Mouse (Mus musculus) cerebellum, adult 11 months (tissue): Measurements from ENCODE around the gene Bpifb5.
"Not testable (repeated sequence)": the region's sequence is repeated elsewhere in the genome, so short reads cannot be mapped to it uniquely, and the experiment has no call there.

Experiments
- DNase-seq: peaks from one replicate; pipeline ENCODE4 v3.0.0; 2022

Gene Bpifb5

GRCm38 (mm10) chr2:154223265-154223916 lies at the start of gene Bpifb5:
Bpifb5 (plus strand) TSS chr2:154223742.
- DNase-seq, result no peak

DNA sequence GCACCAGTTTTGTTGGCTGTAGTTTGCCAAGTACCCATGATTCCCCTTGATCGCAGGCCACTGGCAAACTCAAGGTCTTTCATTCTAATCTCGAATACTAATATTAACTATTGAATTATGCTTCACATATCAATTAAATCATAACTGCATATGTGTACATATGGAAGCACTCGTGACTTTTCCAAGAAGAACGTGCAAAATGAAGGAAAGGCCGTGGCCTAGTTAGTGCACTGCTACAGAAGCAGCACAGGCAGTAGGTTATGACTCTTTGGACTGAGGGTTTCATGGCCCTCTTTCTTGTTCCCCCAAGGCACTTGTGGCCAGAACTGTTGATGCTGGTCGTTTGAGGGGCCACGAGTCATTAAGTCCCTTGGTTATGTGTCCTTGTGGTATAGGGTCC lies 41.6 kb upstream of the Bpifb5 start:
- not testable (repeated sequence) for DNase-seq

- not testable (repeated sequence) for DNase-seq
Measured at GRCm38 (mm10) chr2:154183061-154183460, 40.5 kb upstream of the Bpifb5 start.

DNA sequence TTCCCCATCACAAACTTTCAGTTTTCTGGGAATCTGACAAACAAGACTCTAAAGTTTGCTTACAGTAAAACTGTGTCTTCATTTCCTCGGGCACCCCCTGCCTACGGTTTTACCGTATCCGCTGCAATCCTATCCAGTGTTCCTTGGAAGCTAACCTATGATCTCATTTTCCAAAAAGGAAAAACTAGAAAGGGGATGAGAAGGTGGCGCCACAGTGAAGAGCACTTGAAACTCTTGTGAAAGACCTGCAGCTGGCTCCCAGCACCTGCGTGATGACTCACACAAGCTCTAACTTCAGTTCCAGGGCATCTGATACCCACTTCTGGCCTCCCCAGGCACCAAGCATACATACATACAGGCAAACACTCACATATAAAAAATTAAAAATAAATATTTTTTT lies 38.2 kb upstream of the Bpifb5 start:
- DNase-seq, result no peak

DNA sequence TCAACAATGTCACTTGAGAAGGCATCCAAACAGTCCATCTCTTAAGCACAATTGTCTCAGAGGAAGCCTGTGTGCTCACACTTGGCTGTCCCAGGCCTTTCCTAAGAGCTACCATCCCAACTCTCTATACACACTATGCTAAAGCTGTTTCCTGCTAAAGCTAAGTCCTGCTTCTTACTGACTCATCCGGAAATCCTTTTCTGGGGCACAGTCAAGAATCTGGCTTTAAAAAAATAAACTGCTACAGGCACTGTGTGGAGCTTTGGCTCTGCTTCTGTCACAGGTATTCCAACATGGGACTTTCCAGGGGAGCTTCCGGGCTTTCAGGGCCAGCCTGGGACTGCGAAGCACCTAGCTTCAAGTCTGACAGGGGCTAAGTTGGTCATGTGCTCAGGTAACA lies 37.8 kb upstream of the Bpifb5 start:
- no peak for DNase-seq

DNA sequence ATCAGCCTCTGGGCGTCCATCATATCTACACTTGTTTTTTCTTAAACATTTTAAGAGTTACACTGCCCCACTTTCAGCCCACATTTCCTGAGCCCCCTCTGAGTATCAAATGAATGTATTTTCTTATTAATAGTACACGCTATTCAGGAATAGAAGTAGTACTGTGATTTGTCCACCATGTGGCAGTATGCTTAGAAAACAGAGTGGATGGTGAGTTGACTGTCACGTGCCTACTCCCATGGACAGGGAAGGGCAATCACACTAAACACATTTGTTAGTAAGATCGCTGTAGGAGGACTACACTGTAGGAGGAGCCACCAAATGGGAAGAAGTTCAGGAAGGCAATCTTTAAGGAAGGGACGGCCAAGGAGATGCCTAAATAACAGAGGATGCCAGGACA lies 36.1 kb upstream of the Bpifb5 start:
- DNase-seq, result no peak

GRCm38 (mm10) chr2:154189877-154190434 lies 33.6 kb upstream of the Bpifb5 start:
- DNase-seq, result no peak

DNA sequence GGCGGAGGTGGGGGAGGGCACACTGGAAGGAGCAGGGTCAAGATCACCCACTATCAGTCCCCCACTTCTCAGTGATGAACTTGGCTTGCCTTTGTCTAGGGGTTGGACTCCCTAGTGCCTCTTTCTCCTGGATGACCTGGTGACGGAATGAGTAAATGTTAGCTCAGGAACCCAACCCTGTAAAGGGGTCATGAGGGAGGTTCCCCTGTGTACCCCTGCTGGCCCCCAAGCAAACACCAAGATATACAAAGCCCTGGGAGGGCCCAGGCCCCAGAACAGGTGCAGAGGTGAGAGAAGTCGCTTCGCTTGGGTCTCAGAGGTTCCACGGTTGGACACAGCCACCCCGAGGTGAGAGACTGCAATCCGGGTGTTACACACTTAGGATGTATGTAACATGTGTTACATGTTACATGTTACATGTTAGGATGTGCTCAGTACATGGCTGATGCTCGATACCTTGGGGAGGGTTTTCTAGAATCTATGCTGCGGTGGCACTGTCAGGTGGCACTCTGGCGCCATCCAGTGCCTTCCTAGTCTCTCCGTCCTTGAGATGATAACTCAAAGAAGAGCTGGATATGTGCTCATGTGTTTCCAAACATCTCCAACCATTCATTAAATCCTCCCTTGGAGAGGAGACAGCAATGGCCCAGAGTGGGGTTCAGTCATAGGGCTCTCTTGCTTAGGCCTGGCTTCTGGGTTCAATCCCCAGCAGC lies 32.8 kb upstream of the Bpifb5 start, which contains the start of gene Bpifb1:
TSS of gene Bpifb1 (plus strand) at position 273 of the 713 bp plus-strand sequence.
- no peak for DNase-seq

- no peak for DNase-seq
Measured at GRCm38 (mm10) chr2:154192141-154192540, 31.4 kb upstream of the Bpifb5 start.

GRCm38 (mm10) chr2:154193071-154193470 lies 30.5 kb upstream of the Bpifb5 start:
- DNase-seq, result no peak

GRCm38 (mm10) chr2:154193994-154194504 lies 29.5 kb upstream of the Bpifb5 start:
- no peak for DNase-seq

DNA sequence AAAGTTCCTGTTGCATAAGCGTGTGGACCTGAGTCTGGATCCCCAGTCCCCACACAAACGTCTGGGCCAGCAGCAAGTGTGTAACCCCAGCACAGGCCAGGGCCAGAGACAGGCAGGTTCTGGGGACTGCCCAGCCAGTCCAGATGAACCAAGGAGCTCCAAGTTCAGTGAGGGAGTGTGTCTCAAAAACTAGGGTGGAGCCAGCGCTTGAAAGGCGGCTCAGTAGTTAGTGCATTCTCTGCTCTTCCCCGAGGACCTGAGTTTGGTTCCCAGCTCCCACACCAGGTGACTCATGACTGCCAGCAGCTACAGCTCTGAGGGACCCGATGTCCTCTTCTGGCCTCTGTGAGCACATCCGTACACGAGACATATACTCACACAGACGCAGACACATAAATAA lies 26.5 kb upstream of the Bpifb5 start:
- no peak for DNase-seq

DNA sequence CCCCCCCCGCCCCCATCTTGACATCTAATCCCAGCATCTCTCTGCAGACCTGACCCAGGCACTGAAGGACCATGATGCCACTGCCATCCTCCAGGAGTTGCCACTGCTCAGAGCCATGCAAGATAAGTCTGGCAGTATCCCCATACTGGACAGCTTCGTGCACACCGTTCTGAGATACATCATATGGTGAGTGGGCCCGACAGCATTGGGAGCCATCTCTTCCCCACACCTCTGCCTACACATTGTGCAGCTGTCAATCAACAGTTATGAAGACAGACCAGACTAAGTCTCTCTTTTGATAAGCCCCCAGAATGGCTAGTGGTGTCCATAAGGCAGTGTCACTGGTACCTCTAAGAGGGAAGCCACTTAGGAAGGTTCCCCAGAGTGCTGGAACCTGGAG lies 18.9 kb upstream of the Bpifb5 start:
- no peak for DNase-seq

- DNase-seq, result no peak
Measured at GRCm38 (mm10) chr2:154206908-154207307, 16.6 kb upstream of the Bpifb5 start.

DNA sequence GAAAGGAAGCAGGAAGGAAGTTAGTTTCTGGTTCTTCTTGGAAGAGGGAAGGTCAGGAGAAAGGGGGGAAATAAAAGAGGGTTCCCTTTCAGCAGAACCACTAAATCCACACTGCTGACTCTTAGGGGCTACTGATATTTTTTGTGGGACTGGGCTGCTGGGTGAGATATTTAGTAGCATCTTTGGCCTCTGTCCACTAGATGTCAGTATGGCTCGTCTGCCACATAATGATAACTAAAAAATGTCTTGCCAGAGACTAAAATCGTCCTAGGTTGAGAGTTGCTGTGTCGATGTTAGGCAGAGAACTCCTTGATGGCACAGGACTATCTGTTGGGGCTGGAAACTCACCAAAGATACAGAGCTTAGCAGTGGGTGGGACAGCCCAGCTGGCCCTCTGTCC lies 14.4 kb upstream of the Bpifb5 start:
- DNase-seq, result no peak

- DNase-seq, result no peak
Measured at GRCm38 (mm10) chr2:154211121-154211520, 12.4 kb upstream of the Bpifb5 start.

- DNase-seq, result no peak
Measured at GRCm38 (mm10) chr2:154211881-154212280, 11.7 kb upstream of the Bpifb5 start.

DNA sequence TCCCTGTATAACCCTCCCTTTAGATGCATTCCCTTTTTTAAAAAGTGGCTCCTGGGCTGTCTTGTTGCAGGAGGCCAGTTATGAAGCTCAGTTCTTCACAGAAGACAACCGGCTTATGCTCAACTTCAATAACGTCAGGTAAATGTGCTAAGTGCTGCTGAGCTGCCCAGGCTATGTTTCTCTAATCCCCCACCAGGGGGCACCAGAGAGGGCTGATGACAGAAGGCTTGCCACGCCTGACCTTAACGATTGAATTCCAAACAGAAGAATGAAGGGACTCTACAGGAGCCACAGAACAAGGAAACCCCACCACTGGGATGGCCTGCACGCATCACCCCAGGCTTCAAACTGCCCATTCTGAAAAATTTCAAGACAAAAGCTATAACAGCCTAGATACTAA lies 8.4 kb upstream of the Bpifb5 start:
- DNase-seq, result peak; percentile 62

DNA sequence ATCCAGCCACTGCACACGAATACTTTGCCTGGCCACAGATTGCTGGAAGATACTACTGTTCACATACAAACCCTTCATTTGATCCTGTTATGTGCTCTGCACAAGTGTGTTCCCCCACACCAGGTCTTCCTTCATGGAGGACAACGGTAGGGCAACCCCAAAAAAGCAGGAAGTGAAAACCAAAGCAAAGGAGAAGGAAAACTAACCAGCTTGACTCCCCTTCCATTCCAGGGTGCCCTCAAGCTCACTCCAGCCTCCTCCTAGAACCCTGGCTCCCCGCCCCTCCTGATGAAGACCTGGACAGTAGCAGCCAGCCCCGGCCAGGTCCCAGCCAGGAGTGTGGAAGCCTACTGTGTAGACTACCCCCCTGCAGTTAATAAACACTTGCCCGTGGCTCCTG lies 3.6 kb upstream of the Bpifb5 start:
- DNase-seq, result no peak

- no peak for DNase-seq
Measured at GRCm38 (mm10) chr2:154223917-154224273, 353 bp downstream of the Bpifb5 start.

- peak; percentile 6 for DNase-seq
Measured at GRCm38 (mm10) chr2:154226991-154227390, 3.4 kb downstream of the Bpifb5 start.

- DNase-seq, result peak; percentile 14
Measured at GRCm38 (mm10) chr2:154227830-154228229, 4.3 kb downstream of the Bpifb5 start.

DNA sequence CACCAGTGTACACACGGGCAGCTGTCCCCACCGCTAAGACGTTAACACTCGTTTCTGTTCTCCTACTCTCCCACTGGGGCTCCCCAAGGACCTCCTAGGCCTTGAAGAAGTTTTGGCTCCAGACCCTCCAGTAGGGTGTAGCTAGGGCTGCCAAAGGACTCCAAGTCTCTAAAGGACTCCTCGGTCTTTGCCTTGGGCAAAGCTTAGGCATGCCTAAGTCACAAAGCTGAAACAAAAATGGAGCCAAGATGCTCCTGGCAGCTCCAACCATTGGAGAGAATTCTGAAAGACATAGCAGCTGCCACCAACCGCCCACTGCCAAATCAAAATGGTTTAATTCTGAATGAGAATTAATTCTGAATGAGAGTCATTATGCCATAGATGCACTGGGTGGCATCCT lies 9.9 kb downstream of the Bpifb5 start:
- no peak for DNase-seq

DNA sequence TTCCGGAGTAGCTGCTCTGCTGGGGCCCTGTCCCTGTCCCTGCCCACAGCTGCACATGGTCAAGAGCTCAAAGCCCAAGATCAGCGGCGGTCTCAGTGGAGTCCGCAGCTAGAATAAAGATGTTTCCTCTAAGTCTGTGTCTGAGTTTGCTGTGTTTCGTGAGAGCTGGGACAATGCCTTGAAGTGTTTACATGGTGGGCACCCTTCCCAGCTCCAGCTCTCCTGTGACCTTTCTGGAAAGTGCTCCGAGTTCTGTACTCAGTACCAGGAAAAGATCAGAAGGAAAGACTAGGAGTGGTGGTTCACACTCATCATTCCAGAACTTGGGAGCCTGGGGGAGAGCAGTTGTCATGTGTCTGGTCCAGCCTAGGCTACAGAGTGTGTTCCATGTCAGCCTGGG lies 17.2 kb downstream of the Bpifb5 start:
- DNase-seq, result no peak
